Mouse (Mus musculus) testis, postnatal 14 days (tissue): ENCODE measurements at regions not wholly inside any gene's neighbourhood (a gene's known extent, or its start where the extent isn't known, plus 50 kb on each side); places are given as distances from the start of the nearest gene placed in this dataset.

Experiments used
- DNase-seq: peaks from one replicate; pipeline ENCODE4 v3.0.0; 2021; ENCODE audit warnings: low spot score

- DNase-seq: no peak
Observed at GRCm38 (mm10) chr6:67151515-67151914, 86.5 kb upstream of the Serbp1 start.

DNA sequence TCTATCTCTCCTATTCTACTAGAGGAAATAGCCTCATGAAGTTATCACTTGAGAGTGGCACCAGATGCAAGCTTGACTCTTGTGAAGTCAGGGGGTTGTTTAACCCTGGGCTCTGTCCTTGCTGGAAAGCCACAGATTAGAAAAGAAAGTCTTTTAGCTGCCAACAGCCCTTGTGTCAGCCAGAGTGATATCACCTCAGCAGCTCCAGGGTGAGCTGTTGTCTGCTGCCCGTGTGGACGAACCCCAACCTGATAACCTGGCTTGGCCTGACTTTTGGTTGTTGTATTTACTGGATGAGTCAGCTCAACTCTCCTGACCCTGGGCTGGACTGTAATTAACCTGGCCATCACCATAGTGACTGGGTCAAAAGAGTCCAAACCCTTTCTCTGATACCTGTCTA lies 88.6 kb upstream of the Serbp1 start:
- no peak for DNase-seq

- DNase-seq: no peak
Observed at GRCm38 (mm10) chr6:67146708-67147107, 91.3 kb upstream of the Serbp1 start.

DNA sequence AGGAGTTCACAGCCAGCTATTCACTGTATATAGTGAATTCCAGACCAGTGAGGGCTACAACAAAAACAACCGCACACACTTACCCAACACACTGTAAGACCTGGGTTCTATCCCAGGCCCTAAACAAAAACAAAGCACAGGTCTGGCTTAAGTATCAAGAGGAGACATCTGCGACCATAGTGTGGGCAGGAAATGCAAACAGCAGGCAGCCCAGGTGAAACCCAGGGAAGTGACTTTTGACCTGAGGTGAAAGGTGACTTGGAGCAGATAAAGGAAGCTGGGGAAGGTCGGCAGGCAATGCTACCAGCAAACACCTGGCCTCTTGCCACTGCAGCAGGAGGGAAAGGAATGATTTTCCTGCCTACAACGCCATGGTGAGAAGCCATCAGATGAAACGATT lies 92.0 kb upstream of the Serbp1 start:
- no peak for DNase-seq

GRCm38 (mm10) chr6:67144946-67145716 lies 92.8 kb upstream of the Serbp1 start:
- DNase-seq: no peak

GRCm38 (mm10) chr6:67142179-67142578 lies 95.8 kb upstream of the Serbp1 start:
- no peak for DNase-seq

DNA sequence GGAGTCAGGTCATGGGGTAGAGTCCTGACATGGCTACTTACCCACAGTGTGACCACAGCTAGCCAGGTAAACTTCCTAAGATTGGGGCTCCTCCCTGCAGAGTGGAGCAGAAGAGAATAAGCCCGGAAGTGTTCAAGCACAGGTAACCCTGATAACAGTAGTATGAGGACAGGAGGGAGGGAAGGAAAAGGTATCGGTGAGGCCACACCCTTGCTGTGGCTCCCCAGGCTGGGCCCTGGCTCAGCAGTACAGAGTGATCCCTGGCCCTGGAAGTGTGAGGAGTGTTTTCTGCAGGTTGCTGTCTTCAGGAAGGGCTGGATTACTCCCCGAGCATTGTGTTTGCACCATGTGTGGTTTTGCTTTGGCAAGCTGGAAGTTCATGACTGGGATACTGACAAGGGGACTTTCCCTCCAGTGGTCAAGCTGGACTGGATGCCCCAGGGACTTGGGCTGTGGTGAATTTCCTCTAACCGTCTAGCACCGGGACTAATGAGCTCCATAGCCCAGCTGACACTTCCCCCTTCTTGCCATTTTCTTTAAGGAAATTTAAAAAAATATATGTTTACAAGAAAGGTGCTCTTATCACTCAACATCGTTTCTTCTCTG lies 97.2 kb upstream of the Serbp1 start:
- no peak for DNase-seq

DNA sequence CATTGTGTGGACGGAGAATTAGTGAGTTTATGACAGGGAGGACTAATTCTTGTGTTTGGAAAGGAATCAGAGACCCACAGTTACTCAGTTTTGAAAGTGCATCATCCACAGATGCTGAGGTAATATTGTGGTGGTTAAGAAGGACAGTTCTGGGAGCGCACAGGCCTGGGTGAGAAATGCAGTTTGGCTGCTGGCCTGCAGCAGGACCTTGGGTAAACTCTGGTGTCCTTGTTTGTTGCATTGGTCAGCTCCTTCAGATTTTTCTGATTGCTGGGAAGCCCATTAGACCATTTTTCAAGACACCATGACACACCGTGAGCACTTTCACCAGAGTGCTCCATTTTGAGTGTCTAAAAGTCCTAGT lies 99.0 kb upstream of the Serbp1 start:
- no peak for DNase-seq

GRCm38 (mm10) chr6:67138302-67139011 lies 99.5 kb upstream of the Serbp1 start:
- DNase-seq: peak; percentile 34

DNA sequence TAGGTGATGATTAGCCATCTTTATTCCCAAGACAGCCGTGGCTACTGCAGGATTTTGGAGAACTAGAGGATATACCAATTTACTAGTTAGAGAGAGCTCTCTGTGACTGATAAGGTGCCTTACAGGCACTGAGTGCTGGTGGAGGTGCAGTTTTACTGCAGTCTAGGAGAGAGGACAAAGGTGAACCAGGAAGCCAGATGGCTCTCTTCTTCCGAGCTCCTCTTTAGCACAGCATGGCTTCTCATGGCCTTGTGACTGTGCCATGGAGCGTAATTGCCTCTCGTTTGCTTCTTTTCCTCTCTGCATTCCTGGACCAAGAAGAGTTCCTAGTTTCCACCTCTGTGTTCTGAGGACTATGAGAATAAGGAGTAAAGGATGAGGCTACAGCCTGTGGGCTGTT lies 100.2 kb upstream of the Gadd45a start:
- DNase-seq: no peak

- no peak for DNase-seq
Observed at GRCm38 (mm10) chr6:67134915-67135314, 97.7 kb upstream of the Gadd45a start.

DNA sequence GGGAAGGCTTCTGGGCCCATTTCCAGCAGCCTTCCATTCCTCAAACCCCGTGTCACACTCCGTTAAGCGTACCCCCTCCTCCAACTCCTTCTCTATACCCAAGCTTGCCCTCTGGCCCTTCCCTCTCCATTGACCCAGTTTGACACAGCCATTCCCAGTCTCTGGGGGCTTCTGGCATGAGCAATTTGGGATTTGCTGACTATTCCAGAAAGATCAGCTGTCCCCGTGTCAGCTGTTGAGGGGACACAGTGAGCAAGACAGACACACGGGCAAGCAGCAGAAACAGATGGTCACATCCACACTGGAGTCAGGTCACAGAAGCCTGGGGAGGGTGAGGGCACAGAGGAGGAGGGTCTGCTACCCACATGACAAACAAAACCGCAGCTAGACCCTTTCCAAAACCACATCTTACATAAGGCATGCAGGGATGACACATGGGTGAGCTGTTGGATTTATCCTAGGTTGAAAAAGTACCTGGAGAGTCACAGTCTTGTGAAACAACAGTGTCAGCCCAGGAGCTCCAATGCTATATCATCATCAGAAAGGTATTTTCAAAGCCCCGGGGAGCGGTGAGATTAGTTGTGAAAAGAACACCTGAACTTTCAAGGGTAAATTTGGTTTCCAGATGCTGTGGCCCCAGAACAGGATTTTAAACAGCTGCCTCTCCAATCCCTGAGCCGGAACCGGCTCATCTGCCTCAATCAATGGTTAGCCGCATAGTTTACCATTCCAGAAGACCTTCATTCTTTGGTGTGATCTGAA lies 93.5 kb upstream of the Gadd45a start:
- DNase-seq: no peak

DNA sequence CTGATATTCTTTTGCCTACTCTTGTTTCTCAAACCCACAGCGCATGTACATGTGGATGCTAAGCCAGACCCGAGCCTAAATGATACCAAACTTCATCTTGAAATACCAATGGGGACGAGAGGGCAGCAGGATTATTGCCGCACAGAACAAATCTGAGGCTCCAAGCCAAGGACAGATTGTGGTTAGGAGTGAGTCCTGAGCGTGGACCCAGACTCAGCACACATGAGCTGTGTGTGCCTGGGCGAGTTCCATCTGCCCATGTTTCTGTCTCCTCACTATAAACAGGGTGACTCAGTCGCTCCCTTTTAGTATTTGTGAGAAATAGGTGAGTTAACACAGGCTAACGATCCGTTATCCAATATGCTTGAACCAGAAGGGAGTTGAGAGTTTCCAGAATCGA lies 92.4 kb upstream of the Gadd45a start:
- DNase-seq: no peak

DNA sequence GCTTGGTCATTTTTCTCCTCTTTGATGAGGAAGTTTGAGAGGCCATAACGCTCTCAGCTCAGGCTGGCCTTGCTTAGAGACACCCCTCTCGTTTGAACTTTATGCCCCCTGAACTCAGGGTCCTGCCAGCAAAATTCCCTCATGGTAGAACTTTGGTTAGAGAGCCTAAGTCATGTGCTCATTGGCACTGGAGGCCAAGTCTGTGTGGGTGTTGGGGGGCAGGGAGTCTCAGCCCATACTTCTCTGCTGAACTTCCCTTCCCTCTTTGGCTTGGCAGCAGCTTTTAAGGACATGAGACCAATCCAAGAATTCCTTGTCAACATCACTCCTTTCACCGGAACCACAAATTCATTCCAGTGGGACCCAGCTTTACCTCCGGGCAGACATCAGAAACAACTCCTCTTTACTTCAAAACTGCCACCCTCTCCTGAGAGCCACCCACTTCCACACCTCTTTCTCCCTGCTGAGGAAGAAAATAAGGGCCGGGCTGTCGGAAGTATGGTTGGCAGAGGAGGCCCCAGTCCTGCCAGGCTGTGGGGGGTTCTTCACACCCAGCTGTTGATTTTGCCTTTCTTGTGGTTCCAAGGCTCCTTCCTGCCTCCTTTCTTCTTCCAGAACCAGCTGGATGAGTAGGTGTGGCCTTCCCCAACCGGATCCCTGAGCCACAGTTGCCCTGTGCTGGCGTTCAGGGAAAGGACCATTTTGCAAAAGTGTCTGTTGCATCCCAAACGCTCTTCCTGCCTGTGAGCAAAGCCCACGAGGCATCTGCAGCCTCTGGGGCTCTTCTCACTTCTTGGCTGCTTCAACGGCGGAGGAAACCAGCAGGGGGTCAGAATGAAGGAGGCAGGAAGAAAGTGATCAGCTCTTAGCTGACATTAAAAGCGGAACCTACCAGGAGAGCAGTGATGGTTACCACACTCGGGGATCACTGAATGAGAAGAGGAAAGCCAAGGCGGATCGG lies 91.5 kb upstream of the Gadd45a start:
- no peak for DNase-seq

DNA sequence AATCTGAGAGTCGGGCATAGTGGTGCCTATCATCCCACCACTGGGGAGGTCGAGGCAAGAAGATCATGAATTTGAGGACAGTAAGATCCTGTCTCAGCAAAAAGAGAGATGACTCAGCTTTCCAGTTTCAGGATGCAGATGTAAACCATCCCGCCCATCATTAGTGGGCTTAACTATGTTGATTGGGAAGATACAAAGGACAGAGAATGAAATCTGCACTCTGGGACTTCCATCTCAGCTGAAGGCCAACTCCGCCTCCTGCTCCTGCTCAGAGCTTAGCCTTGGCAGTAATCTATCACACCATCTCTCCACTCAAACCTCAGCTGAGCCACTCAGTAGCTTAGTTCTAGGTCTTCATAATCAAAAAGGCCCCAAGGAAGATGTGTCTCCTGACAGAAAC lies 90.5 kb upstream of the Gadd45a start:
- no peak for DNase-seq

DNA sequence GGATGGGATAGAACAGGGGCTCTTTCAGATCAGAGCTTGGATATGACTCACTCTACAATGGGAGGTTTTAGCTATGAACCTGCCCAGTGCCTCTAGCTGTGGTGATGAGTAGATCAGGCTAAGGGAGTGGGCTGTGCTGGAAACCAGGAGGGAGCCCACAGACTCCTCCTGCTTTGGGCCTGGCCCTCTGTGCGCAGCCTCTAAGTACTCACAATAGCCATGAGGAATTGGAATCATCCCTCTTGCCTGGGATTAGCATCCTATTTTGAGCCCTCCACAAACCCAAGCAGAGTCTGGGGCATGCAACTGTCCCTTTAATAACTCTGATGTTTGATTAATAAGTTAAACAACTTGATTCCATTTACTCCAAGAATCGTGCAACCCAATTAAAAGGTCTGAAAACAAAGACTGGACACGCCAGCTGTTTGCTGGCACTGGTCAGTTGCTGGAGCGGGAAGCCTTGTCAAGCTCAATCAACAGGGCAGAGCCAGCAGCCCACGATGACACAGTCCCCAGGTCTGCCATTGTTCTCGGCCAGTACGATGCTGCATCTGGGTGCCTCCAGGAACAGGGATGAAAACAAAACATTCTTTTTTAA lies 88.6 kb upstream of the Gadd45a start:
- DNase-seq: no peak

DNA sequence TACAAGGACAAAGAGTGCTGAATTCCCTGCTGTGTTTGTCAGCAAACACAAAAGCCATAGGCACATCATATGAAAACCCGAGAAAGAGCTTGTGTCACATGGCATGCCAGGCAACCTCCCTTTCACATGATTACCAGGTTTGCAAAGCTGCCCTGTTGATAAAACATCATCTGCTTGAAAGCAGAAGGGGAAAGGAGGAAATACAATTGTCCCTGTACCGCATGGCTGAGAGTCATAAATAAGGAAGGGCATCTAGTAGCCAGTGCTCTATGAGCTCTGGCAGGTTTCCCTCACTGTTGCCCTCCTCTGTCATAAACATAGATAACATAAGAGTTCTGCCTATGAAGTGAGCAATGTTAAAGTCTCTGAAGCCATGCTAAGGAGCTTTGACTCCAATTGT lies 86.8 kb upstream of the Gadd45a start:
- no peak for DNase-seq

GRCm38 (mm10) chr6:67123071-67123470 lies 85.8 kb upstream of the Gadd45a start:
- no peak for DNase-seq

- DNase-seq: no peak
Observed at GRCm38 (mm10) chr6:67116306-67116705, 79.0 kb upstream of the Gadd45a start.

DNA sequence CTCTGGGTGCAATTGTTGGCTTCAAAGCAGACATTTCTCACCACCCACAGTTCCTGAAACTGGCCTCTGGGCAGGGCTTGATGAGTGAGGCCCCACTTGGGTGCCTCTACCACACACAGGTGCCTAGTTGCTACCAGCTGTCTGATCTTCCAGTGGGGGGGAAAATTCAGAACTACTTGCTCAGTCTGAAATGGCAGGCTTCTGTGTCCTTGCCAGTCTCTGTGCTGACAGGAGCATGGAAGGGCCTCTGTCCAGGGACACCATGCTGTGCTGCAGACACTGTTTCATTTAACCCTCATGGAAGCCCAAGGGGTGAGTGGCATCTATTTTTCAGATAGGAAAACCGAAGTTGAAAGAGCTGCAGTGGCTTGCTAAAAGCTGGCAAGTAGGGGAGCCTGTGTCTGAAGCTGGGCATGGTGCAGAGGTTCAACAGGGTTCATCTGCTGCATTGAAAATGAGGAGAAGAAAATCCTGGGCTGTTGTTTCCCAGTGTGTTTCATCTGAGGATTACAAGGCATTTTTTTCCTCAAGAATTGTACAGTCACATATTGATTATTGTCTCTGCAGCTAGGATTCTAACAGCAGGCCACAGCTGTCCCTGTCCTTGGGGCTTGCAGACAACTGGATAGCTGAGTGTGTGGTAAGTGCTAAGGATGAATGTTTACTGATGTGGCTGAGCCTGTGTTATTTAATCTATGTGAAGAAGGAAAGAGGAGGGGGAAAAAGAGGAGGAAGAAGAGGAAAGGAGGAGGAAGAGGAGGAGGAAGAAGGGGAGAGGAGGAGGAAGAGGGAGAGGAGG lies 78.4 kb upstream of the Gadd45a start:
- no peak for DNase-seq
